Mouse (Mus musculus): ENCODE results near the gene Pxk.

DNA sequence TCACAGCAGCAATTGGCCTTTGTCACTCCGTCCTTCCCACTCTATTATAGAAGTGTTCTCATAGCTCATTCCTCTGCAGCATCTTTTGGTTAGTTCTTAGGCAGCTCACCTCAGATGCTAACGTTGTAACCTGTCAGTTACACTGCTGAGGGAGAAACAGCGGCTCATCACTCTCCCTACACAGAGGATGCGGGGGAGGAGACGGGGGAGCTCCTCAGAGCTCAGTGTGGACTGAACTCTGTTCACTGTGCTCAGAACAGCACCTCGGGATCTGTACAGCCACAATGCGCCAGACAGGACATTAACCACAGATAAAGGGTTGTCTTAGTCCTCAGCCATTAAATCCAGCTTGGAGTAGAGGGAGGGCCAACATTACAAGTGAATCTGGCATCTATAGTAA, 66.5 kb downstream of the Pxk start:
- TF ChIP-seq CTCF (IDR thresholded peaks at IDR 0.05; ENCODE audit: borderline replicate concordance, insufficient read depth, low read length) (no peak), POLR2A (IDR thresholded peaks at IDR 0.05; ENCODE audit: low read depth, low read length) (no peak)

Measured in embryonic fibroblast, embryonic 13.5 days (primary cell).